Mouse (Mus musculus): Measurements from ENCODE around the gene Slc6a13. TPM values are rescaled to one million over a fixed set of nuclear protein-coding genes. Genes with fewer than 3 reads are reported as not detected.
"Not testable (repeated sequence)": the region's sequence is repeated elsewhere in the genome, so short reads cannot be mapped to it uniquely, and the experiment has no call there.

The Slc6a13 gene
- polyA plus RNA-seq, 1 experiment from 2014 or later: 39.9 TPM

- no peaks in the 10 kb centered on the region for H3K4me1 ChIP-seq (ENCODE audit: control insufficient read depth, insufficient read depth, low read length)
- H3K36me3 ChIP-seq (ENCODE audit: control insufficient read depth, insufficient read depth, low read length): no peaks in the 10 kb centered on the region
- H3K27ac ChIP-seq (ENCODE audit: low read length): no peak overlapping the region
- no peak overlapping the region for H3K4me2 ChIP-seq (ENCODE audit: low read length)
- H3K4me3 ChIP-seq (ENCODE audit: low read depth, low read length): no peak overlapping the region
- no peaks in the 10 kb centered on the region for H3K9me3 ChIP-seq (replicated peaks; ENCODE audit: control insufficient read depth, low read length, poor library complexity, severe bottlenecking)
- no peak overlapping the region for H3K9ac ChIP-seq (ENCODE audit: low read depth, low read length)
- H3K27me3 ChIP-seq (ENCODE audit: control insufficient read depth, insufficient read depth, low read depth, low read length): no peaks in the 10 kb centered on the region
- ATAC-seq: no peak
- 86% methylated on average over 1 of the region's 1 CpGs for WGBS
Measured at GRCm38 (mm10) chr6:121356041-121356440, 56.0 kb downstream of the Slc6a13 start.

GRCm38 (mm10) chr6:121357232-121357631, 57.2 kb downstream of the Slc6a13 start:
- Histone ChIP-seq H3K27me3 (ENCODE audit: control insufficient read depth, insufficient read depth, low read depth, low read length) (no peaks in the 10 kb centered on the region), H3K4me3 (ENCODE audit: low read depth, low read length) (no peak overlapping the region), H3K4me1 (ENCODE audit: control insufficient read depth, insufficient read depth, low read length) (no peaks in the 10 kb centered on the region), H3K36me3 (ENCODE audit: control insufficient read depth, insufficient read depth, low read length) (no peaks in the 10 kb centered on the region), H3K4me2 (ENCODE audit: low read length) (no peak overlapping the region), H3K9ac (ENCODE audit: low read depth, low read length) (no peak overlapping the region), H3K9me3 (replicated peaks; ENCODE audit: control insufficient read depth, low read length, poor library complexity, severe bottlenecking) (no peaks in the 10 kb centered on the region), H3K27ac (ENCODE audit: low read length) (no peak overlapping the region)
- WGBS: 65% methylated on average over 6 of the region's 6 CpGs
- ATAC-seq: peak; percentile 55; the same call in 1 of the 2 replicates

- Histone ChIP-seq H3K27ac (ENCODE audit: low read length) (no peak overlapping the region), H3K9me3 (replicated peaks; ENCODE audit: control insufficient read depth, low read length, poor library complexity, severe bottlenecking) (no peaks in the 10 kb centered on the region), H3K27me3 (ENCODE audit: control insufficient read depth, insufficient read depth, low read depth, low read length) (no peaks in the 10 kb centered on the region), H3K36me3 (ENCODE audit: control insufficient read depth, insufficient read depth, low read length) (no peaks in the 10 kb centered on the region), H3K9ac (ENCODE audit: low read depth, low read length) (no peak overlapping the region), H3K4me1 (ENCODE audit: control insufficient read depth, insufficient read depth, low read length) (no peaks in the 10 kb centered on the region), H3K4me3 (ENCODE audit: low read depth, low read length) (no peak overlapping the region), H3K4me2 (ENCODE audit: low read length) (no peak overlapping the region)
- 88% methylated on average over 6 of the region's 6 CpGs for WGBS
- ATAC-seq: no peak
Measured at GRCm38 (mm10) chr6:121363061-121363460, 63.0 kb downstream of the Slc6a13 start.

- WGBS: 78% methylated on average over 4 of the region's 4 CpGs
Measured at GRCm38 (mm10) chr6:121363956-121364355, 63.9 kb downstream of the Slc6a13 start.

GRCm38 (mm10) chr6:121366537-121366936, 66.5 kb downstream of the Slc6a13 start:
- WGBS: 20% methylated on average over 2 of the region's 2 CpGs
- H3K36me3 ChIP-seq (ENCODE audit: control insufficient read depth, insufficient read depth, low read length); H3K27me3 ChIP-seq (ENCODE audit: control insufficient read depth, insufficient read depth, low read depth, low read length); H3K9me3 ChIP-seq (replicated peaks; ENCODE audit: control insufficient read depth, low read length, poor library complexity, severe bottlenecking); H3K4me3 ChIP-seq (ENCODE audit: low read depth, low read length); H3K9ac ChIP-seq (ENCODE audit: low read depth, low read length); H3K4me1 ChIP-seq (ENCODE audit: control insufficient read depth, insufficient read depth, low read length); H3K4me2 ChIP-seq (ENCODE audit: low read length); ATAC-seq; H3K27ac ChIP-seq (ENCODE audit: low read length): not testable (repeated sequence)

More at GRCm38 (mm10) chr6:121363956-121364355, 63.9 kb downstream of the Slc6a13 start:
- ATAC-seq: no peak
- H3K4me3 ChIP-seq (ENCODE audit: low read depth, low read length): no peak overlapping the region
- H3K27ac ChIP-seq (ENCODE audit: low read length): no peak overlapping the region
- no peaks in the 10 kb centered on the region for H3K9me3 ChIP-seq (replicated peaks; ENCODE audit: control insufficient read depth, low read length, poor library complexity, severe bottlenecking)
- no peaks in the 10 kb centered on the region for H3K4me1 ChIP-seq (ENCODE audit: control insufficient read depth, insufficient read depth, low read length)
- H3K9ac ChIP-seq (ENCODE audit: low read depth, low read length): no peak overlapping the region
- H3K4me2 ChIP-seq (ENCODE audit: low read length): no peak overlapping the region
- H3K36me3 ChIP-seq (ENCODE audit: control insufficient read depth, insufficient read depth, low read length): no peaks in the 10 kb centered on the region
- no peaks in the 10 kb centered on the region for H3K27me3 ChIP-seq (ENCODE audit: control insufficient read depth, insufficient read depth, low read depth, low read length)

- H3K27ac ChIP-seq (ENCODE audit: low read length): no peak overlapping the region
- 76% methylated on average over 3 of the region's 3 CpGs for WGBS
- H3K4me1 ChIP-seq (ENCODE audit: control insufficient read depth, insufficient read depth, low read length): no peaks in the 10 kb centered on the region
- H3K9me3 ChIP-seq (replicated peaks; ENCODE audit: control insufficient read depth, low read length, poor library complexity, severe bottlenecking): no peaks in the 10 kb centered on the region
- H3K9ac ChIP-seq (ENCODE audit: low read depth, low read length): no peak overlapping the region
- no peaks in the 10 kb centered on the region for H3K27me3 ChIP-seq (ENCODE audit: control insufficient read depth, insufficient read depth, low read depth, low read length)
- H3K4me2 ChIP-seq (ENCODE audit: low read length): no peak overlapping the region
- H3K4me3 ChIP-seq (ENCODE audit: low read depth, low read length): no peak overlapping the region
- no peaks in the 10 kb centered on the region for H3K36me3 ChIP-seq (ENCODE audit: control insufficient read depth, insufficient read depth, low read length)
- no peak for ATAC-seq
Measured at GRCm38 (mm10) chr6:121367099-121367498, 67.1 kb downstream of the Slc6a13 start.

- no peak for ATAC-seq
- 78% methylated on average over 10 of the region's 10 CpGs for WGBS
- Histone ChIP-seq H3K36me3 (ENCODE audit: control insufficient read depth, insufficient read depth, low read length) (no peaks in the 10 kb centered on the region), H3K4me3 (ENCODE audit: low read depth, low read length) (no peak overlapping the region), H3K27me3 (ENCODE audit: control insufficient read depth, insufficient read depth, low read depth, low read length) (no peaks in the 10 kb centered on the region), H3K27ac (ENCODE audit: low read length) (no peak overlapping the region), H3K9ac (ENCODE audit: low read depth, low read length) (no peak overlapping the region), H3K4me2 (ENCODE audit: low read length) (no peak overlapping the region), H3K9me3 (replicated peaks; ENCODE audit: control insufficient read depth, low read length, poor library complexity, severe bottlenecking) (no peaks in the 10 kb centered on the region), H3K4me1 (ENCODE audit: control insufficient read depth, insufficient read depth, low read length) (no peaks in the 10 kb centered on the region)
Measured at GRCm38 (mm10) chr6:121371197-121371980, 71.4 kb downstream of the Slc6a13 start.

- ATAC-seq: no peak
- H3K36me3 ChIP-seq (ENCODE audit: control insufficient read depth, insufficient read depth, low read length): peaks cover 4% of the 10 kb centered on the region; the same call in 1 of the 2 replicates
- H3K9ac ChIP-seq (ENCODE audit: low read depth, low read length): no peak overlapping the region
- 83% methylated on average over 12 of the region's 12 CpGs for WGBS
- H3K4me2 ChIP-seq (ENCODE audit: low read length): no peak overlapping the region
- no peaks in the 10 kb centered on the region for H3K9me3 ChIP-seq (replicated peaks; ENCODE audit: control insufficient read depth, low read length, poor library complexity, severe bottlenecking)
- H3K27ac ChIP-seq (ENCODE audit: low read length): no peak overlapping the region
- no peaks in the 10 kb centered on the region for H3K27me3 ChIP-seq (ENCODE audit: control insufficient read depth, insufficient read depth, low read depth, low read length)
- H3K4me3 ChIP-seq (ENCODE audit: low read depth, low read length): no peak overlapping the region
- H3K4me1 ChIP-seq (ENCODE audit: control insufficient read depth, insufficient read depth, low read length): no peaks in the 10 kb centered on the region
Measured at GRCm38 (mm10) chr6:121376159-121376558, 76.1 kb downstream of the Slc6a13 start.

GRCm38 (mm10) chr6:121378256-121378655, 78.2 kb downstream of the Slc6a13 start:
- Histone ChIP-seq H3K4me1 (ENCODE audit: control insufficient read depth, insufficient read depth, low read length) (no peaks in the 10 kb centered on the region), H3K27me3 (ENCODE audit: control insufficient read depth, insufficient read depth, low read depth, low read length) (no peaks in the 10 kb centered on the region), H3K36me3 (ENCODE audit: control insufficient read depth, insufficient read depth, low read length) (peaks cover 4% of the 10 kb centered on the region; the same call in 1 of the 2 replicates), H3K27ac (ENCODE audit: low read length) (no peak overlapping the region), H3K9me3 (replicated peaks; ENCODE audit: control insufficient read depth, low read length, poor library complexity, severe bottlenecking) (no peaks in the 10 kb centered on the region), H3K4me3 (ENCODE audit: low read depth, low read length) (no peak overlapping the region), H3K4me2 (ENCODE audit: low read length) (no peak overlapping the region), H3K9ac (ENCODE audit: low read depth, low read length) (no peak overlapping the region)
- 54% methylated on average over 4 of the region's 4 CpGs for WGBS
- no peak for ATAC-seq
